Mouse (Mus musculus) intestine, embryonic 16.5 days (tissue): ENCODE measurements around the gene Arhgef17. TPM values are rescaled to one million over a fixed set of nuclear protein-coding genes. Genes with fewer than 3 reads are reported as not detected.
A peak's percentile ranks its signal among the peaks of the same experiment; 100 is the strongest.
"Not testable (repeated sequence)": the region's sequence is repeated elsewhere in the genome, so short reads cannot be mapped to it uniquely, and the experiment has no call there.

ENCODE experiments used
- ATAC-seq: fragments of 200-750 bp; cut with Nextera tagmentation; 2 replicates; pipeline ENCODE4 v1.8.0; 2017; ENCODE audit warnings: moderate TSS enrichment, moderate library complexity
- H3K27ac ChIP-seq: fragments of 300-500 bp; sonication (generic); 2 replicates; pipeline ENCODE4 v1.5.1; 2014; ENCODE audit warnings: mild to moderate bottlenecking, low read length
- H3K27me3 ChIP-seq: fragments of 300-500 bp; sonication (generic); replicated peaks from 2 replicates; pipeline ENCODE4 v1.6.1; 2014; ENCODE audit warnings: low read length, control low read depth, mixed read lengths; ENCODE audit not compliant: control insufficient read depth, insufficient read depth
- H3K36me3 ChIP-seq: fragments of 300-500 bp; sonication (generic); 2 replicates; pipeline ENCODE4 v1.6.1; 2014; ENCODE audit warnings: low read length, control low read depth; ENCODE audit not compliant: control insufficient read depth, insufficient read depth
- H3K4me1 ChIP-seq: fragments of 300-500 bp; sonication (generic); 2 replicates; pipeline ENCODE4 v1.6.1; 2014; ENCODE audit warnings: low read length, control low read depth, mixed read lengths; ENCODE audit not compliant: control insufficient read depth, insufficient read depth
- H3K4me2 ChIP-seq: fragments of 300-500 bp; sonication (generic); 2 replicates; pipeline ENCODE4 v1.6.1; 2014; ENCODE audit warnings: low read depth, low read length, control low read depth
- H3K4me3 ChIP-seq: fragments of 300-500 bp; sonication (generic); 2 replicates; pipeline ENCODE4 v1.5.1; 2014; ENCODE audit warnings: mild to moderate bottlenecking, low read length
- H3K9ac ChIP-seq: fragments of 300-500 bp; sonication (generic); 2 replicates; pipeline ENCODE4 v1.6.1; 2014; ENCODE audit warnings: low read depth, low read length
- H3K9me3 ChIP-seq: fragments of 300-500 bp; sonication (generic); 2 replicates; pipeline ENCODE4 v1.6.1; 2016; ENCODE audit warnings: low read length, control low read depth; ENCODE audit not compliant: control insufficient read depth
- WGBS: fragments of 180-500 bp; shearing (Covaris S2); extraction: QIAGEN DNeasy Blood & Tissue Kit; methylation state at CpG from one replicate; pipeline ENCODE4 v1.1.7; 2014; 5-methylcytosine and 5-hydroxymethylcytosine counted together
- polyA plus RNA-seq: library from polyadenylated mRNA; unstranded; fragments of >200 nt; fragmentation: Nextera tagmentation; extraction: Ambion mirVana; gene quantifications from 2 replicates; pipeline ENCODE4 v1.2.1, GENCODE M21; 2015

The Arhgef17 gene
- polyA plus RNA-seq, 1 experiment from 2014 or later = 4.1 TPM

DNA sequence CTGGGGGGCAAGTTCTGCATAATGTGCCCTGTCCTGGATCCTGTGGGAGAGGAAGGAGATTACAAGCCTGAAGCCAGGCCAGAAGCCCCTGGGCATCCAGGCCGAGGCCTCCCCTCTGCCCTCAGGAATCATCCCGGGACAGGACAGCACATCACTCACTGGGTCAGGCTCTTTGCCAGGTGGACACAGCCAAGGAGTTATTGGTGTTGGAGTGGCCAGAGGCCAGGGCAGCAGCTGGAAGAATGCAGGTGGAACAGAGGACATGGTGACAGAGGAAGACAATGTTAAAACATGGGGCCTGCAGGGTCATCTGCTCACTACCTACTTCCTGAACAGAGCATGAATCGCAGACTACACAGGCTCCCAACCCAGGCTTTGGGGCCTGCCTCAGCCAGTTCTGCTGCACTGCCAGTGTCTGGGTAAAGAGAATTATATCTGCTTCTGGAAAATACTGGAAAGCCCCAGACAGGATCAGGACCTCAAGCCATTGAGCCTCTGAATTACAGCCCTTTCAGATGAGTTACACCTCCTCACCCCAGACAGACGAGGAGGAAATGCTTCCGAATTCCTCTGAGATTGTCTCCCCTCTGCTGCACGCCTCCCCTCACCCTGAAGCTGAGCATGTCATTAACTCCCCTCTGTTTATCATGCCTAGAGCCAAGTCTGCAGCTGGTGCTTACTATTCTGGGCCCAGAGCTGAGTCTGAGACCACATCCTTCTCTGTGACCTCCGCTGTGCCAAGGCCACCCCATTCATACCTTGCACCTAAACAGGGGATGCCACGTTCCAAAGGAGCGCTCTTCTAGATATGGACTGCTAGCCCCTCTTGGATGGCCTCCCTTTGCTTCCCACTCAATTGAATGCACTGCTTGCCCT, 80.2 kb downstream of the Arhgef17 start:
- Histone ChIP-seq H3K4me1 (peaks cover 32% of the 10 kb centered on the region), H3K36me3 (no peaks in the 10 kb centered on the region), H3K27ac (peak overlapping the region; percentile 20), H3K4me2 (no peak overlapping the region; the same call in 1 of the 2 replicates), H3K27me3 (no peaks in the 10 kb centered on the region), H3K4me3 (no peak overlapping the region), H3K9ac (0 out of 2 replicates have a peak overlapping the region, but pooled peaks have one; percentile 24), H3K9me3 (no peaks in the 10 kb centered on the region)
- 55% methylated on average over 9 of the region's 9 CpGs for WGBS
- ATAC-seq = no peak

DNA sequence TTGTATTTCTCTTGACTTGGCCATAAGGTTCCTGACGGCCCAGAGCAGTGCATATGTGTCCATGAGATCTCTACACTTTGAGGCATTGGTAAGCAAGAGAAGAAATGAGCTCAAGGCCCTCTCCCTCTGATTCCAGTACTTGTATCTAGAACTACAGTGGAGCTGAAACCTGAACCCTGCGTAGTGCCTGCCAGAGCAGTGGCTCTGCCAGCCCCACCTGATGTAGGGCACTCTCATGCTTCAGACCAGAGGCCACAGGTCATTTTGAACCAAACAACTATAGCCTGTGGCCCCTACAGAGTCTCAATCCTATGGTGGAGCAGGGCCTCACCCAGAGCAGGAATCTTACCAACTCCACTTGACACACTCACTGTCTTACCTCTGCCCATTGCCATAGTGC, 82.4 kb downstream of the Arhgef17 start:
- Histone ChIP-seq H3K4me2 (no peak overlapping the region), H3K9me3 (no peaks in the 10 kb centered on the region), H3K4me1 (peaks cover 29% of the 10 kb centered on the region), H3K27me3 (no peaks in the 10 kb centered on the region), H3K27ac (no peak overlapping the region), H3K4me3 (no peak overlapping the region), H3K9ac (no peak overlapping the region), H3K36me3 (no peaks in the 10 kb centered on the region)
- 96% methylated on average over 2 of the region's 2 CpGs for WGBS
- ATAC-seq = no peak

DNA sequence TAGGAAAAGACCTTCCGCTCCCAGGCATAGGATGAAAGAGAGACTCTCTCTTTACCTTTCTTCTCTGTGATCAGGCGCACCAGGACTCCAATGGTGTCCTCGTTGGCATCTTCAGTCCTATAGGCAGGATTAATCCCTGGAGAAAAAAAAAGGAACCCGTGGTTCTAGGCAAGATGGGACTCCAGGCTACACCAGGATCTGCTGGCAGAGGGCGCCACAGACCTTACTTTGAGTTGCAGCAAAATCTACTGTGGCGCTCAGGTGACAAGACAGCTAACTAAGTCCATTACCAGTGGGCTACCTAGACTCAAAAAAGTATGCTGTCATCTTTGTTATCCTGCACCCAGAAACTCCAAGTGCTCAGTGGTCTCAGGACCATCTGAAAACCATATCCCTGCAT, 83.2 kb downstream of the Arhgef17 start:
- no peak overlapping the region for H3K4me2 ChIP-seq
- H3K27ac ChIP-seq = no peak overlapping the region
- ATAC-seq = no peak
- H3K36me3 ChIP-seq = no peaks in the 10 kb centered on the region
- no peaks in the 10 kb centered on the region for H3K27me3 ChIP-seq
- 37% methylated on average over 6 of the region's 6 CpGs for WGBS
- H3K4me3 ChIP-seq = no peak overlapping the region
- H3K9ac ChIP-seq = no peak overlapping the region
- H3K4me1 ChIP-seq = peaks cover 27% of the 10 kb centered on the region
- no peaks in the 10 kb centered on the region for H3K9me3 ChIP-seq

DNA sequence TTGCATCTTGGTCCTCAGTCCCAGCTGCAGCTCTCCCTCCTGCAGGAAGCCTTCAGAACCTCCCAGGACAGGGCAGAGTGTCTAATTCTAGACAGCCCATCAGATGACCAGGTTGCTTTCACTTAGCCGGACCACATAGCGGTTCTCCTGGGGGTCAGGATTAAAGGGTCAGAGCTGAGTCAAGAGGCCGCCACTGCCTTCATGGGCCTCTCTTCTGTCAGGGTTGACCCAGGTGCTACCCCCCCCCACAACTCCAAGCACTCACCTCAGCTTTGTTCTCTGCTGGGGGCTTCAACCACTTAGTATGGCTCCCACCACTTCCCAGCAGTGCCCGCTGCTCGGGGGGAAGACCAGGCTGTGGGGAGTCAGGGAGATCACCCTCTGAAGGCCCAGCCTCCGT, 84.8 kb downstream of the Arhgef17 start:
- H3K27me3 ChIP-seq = no peaks in the 10 kb centered on the region
- no peak overlapping the region for H3K9ac ChIP-seq
- H3K27ac ChIP-seq = no peak overlapping the region
- no peaks in the 10 kb centered on the region for H3K36me3 ChIP-seq
- H3K4me2 ChIP-seq = no peak overlapping the region
- no peaks in the 10 kb centered on the region for H3K9me3 ChIP-seq
- ATAC-seq = no peak
- H3K4me3 ChIP-seq = no peak overlapping the region
- WGBS = 88% methylated on average over 6 of the region's 6 CpGs
- H3K4me1 ChIP-seq = peaks cover 20% of the 10 kb centered on the region

DNA sequence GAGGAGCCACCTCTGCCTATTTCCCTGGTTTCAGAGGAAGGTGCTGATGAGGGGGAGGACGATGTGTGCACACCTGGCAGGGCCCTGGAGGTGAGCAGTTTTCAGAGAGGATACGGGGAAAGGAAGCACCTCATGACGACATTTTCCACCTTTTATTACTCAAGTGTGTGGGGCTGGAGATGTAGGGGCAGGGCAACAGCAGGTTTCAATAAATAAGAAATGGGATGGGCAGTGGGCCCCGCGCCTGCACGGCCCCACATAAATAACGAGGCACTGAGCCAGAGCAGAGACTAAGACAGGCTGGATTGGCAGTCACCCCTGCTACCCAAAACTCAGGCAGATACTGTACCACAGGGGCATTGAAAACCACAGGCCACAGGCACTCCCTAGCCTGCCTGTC, 85.9 kb downstream of the Arhgef17 start:
- not testable (repeated sequence) for H3K27me3 ChIP-seq, H3K4me2 ChIP-seq, H3K27ac ChIP-seq, ATAC-seq, H3K9me3 ChIP-seq, H3K4me3 ChIP-seq, H3K9ac ChIP-seq, H3K36me3 ChIP-seq, H3K4me1 ChIP-seq
- 69% methylated on average over 7 of the region's 7 CpGs for WGBS

DNA sequence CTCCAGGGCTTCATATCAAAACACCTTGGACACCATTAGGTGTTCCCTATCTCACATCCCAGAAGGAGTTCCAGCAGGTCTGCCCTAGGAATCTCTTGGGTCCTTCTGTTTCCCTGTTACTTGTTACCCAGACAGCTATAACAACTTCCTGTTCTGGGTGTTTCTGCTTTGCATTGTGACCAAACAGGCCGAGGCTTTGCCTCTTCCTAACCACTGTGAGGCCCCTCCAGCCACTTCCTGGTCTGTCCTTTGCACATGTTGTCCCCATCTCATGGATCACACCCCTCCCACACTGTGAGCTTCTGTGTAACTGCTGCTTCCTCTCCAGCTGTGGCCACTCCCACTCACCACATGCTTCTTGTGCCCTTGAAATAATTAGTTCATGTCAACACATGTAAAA, 86.5 kb downstream of the Arhgef17 start:
- 15% methylated on average over 1 of the region's 1 CpGs for WGBS
- Histone ChIP-seq H3K27ac (peak overlapping the region; percentile 57; the same call in 1 of the 2 replicates), H3K27me3 (no peaks in the 10 kb centered on the region), H3K9me3 (no peaks in the 10 kb centered on the region), H3K9ac (no peak overlapping the region), H3K4me1 (peaks cover 9% of the 10 kb centered on the region), H3K4me3 (no peak overlapping the region), H3K36me3 (0 out of 2 replicates have a peak, but pooled peaks cover 3% of the 10 kb centered on the region), H3K4me2 (no peak overlapping the region)
- peak; percentile 73 for ATAC-seq

DNA sequence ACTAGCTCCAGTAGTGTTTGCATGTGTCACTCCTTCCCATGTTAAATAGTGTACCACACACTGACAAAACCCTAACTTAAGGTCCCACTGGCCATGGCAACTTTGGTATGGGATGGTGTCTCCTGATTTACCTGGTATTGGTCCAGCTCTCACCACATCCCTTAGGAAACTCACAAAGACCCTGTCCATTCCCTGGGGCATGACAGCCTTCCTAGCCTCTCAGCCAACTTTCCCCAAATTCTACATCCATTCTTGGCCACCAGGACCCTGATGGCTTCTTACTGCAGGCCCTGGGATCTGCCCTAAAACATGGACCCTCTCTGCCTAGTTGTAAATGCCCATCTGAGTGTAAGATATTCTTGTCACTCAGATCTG, 86.9 kb downstream of the Arhgef17 start:
- Histone ChIP-seq H3K4me3 (no peak overlapping the region), H3K27me3 (no peaks in the 10 kb centered on the region), H3K36me3 (0 out of 2 replicates have a peak, but pooled peaks cover 3% of the 10 kb centered on the region), H3K4me1 (peaks cover 9% of the 10 kb centered on the region), H3K27ac (peak overlapping the region; percentile 57; the same call in 1 of the 2 replicates), H3K9ac (no peak overlapping the region), H3K9me3 (no peaks in the 10 kb centered on the region), H3K4me2 (no peak overlapping the region)
- no peak for ATAC-seq

DNA sequence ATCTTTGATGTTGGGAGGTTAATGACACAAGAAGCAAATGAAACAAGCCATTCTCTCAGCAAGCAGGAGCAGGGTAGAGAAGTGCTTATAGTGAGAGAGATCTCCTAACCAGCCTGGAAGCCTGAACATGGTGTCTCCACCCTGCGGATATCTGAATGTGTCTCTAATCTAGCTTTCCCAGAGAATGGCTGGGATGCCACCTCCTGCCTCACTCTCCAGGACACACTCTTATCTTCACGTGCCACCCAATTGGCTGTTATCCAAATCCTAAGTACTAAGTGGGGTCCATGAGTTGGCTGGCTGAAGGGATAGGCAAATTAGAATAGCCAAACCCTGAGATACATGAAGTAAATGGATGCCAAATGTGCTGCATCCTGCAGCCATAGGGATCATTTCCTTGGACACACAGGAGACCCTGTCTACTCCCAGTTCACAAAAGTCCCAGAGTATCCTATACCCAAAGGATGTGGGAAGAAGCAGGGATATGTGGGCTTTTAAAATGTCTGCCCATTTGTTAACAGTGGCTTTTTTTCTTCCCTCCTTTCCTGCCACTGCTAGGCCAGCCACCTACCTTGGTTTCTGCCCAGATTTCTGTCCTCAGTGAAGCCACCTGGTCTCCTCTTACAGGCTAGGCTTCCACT, 87.4 kb downstream of the Arhgef17 start:
- Histone ChIP-seq H3K9ac (no peak overlapping the region), H3K4me1 (peaks cover 9% of the 10 kb centered on the region), H3K4me3 (no peak overlapping the region), H3K9me3 (no peaks in the 10 kb centered on the region), H3K27ac (0 out of 2 replicates have a peak overlapping the region, but pooled peaks have one; percentile 57), H3K36me3 (0 out of 2 replicates have a peak, but pooled peaks cover 3% of the 10 kb centered on the region), H3K4me2 (no peak overlapping the region), H3K27me3 (no peaks in the 10 kb centered on the region)
- peak; percentile 72 for ATAC-seq
- 63% methylated on average over 2 of the region's 2 CpGs for WGBS

DNA sequence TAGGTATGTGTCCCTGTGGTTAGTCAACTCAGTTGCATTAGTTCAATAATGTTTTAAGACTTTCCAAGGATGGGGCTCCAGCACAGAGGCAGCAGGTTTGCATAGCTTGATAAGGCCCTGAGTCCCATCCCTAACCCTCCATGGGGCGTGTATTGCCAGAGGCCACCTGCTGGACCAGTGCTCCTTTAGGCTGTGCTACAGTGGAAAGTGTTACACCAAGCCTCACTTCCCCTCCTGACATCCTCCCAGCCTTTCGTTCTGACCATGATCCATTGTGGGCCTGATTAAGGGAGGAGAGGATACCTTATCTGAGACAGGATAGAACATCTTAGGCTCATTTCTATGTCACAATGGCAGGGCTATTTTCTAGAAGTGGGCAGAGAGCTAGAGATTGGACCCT, 88.0 kb downstream of the Arhgef17 start:
- Histone ChIP-seq H3K9me3 (no peaks in the 10 kb centered on the region), H3K9ac (no peak overlapping the region), H3K27me3 (no peaks in the 10 kb centered on the region), H3K4me2 (no peak overlapping the region), H3K27ac (no peak overlapping the region), H3K36me3 (0 out of 2 replicates have a peak, but pooled peaks cover 3% of the 10 kb centered on the region), H3K4me3 (no peak overlapping the region), H3K4me1 (peaks cover 9% of the 10 kb centered on the region)
- ATAC-seq = 0 out of 2 replicates have a peak, but pooled peaks have one; percentile 50
- WGBS = 85% methylated on average over 2 of the region's 2 CpGs
